Mouse (Mus musculus) CH12.LX (cell line): Measurements from ENCODE around the gene Ndufa5. TPM values are rescaled to one million over a fixed set of nuclear protein-coding genes. Genes with fewer than 3 reads are reported as not detected.

ENCODE experiments used
- DNase-seq: peaks from one replicate; pipeline ENCODE4 v3.0.0-alpha.2; 2013; ENCODE audit errors: extremely low read depth
- H3K27ac ChIP-seq: 2 replicates; pipeline ENCODE4 v1.5.1; 2012; ENCODE audit warnings: low read depth, mild to moderate bottlenecking, control low read depth, moderate library complexity; ENCODE audit not compliant: insufficient read depth
- H3K27me3 ChIP-seq: replicated peaks from 2 replicates; pipeline ENCODE3; 2012; ENCODE audit warnings: inconsistent platforms
- H3K36me3 ChIP-seq, 2 experiments: replicated peaks in 1 of 2; 2 replicates each; pipeline versions ENCODE3 to v1.6.1; 2012; ENCODE audit warnings: inconsistent platforms in 1 of 2, low read length in 1 of 2, mild to moderate bottlenecking in 1 of 2, mixed read lengths in 1 of 2, moderate library complexity in 1 of 2; ENCODE audit not compliant: control insufficient read depth in 1 of 2, insufficient read depth in 1 of 2
- H3K4me1 ChIP-seq, 2 experiments: 2 replicates each; pipeline ENCODE4 v1.6.1; 2012; ENCODE audit warnings: inconsistent platforms in 1 of 2, moderate library complexity in 1 of 2; ENCODE audit not compliant: insufficient read depth in 2 of 2, control insufficient read depth in 1 of 2
- H3K4me2 ChIP-seq: 2 replicates; pipeline ENCODE4 v1.6.1; 2012; ENCODE audit warnings: low read depth, mild to moderate bottlenecking, control low read depth; ENCODE audit not compliant: poor library complexity, insufficient read depth, severe bottlenecking
- H3K4me3 ChIP-seq, 3 experiments: fragments of 150-350 bp in 1 of 3; sonication (generic) in 1 of 3; replicated peaks in 1 of 3; 2 replicates each; pipeline versions ENCODE3 to v1.5.1; 2011 to 2012; ENCODE audit warnings: low read depth in 2 of 3, low read length in 2 of 3, mild to moderate bottlenecking in 2 of 3, moderate library complexity in 2 of 3, control low read depth in 1 of 3, improper control_type of control experiment in 1 of 3, inconsistent platforms in 1 of 3, mixed read lengths in 1 of 3; ENCODE audit not compliant: poor library complexity in 1 of 3
- H3K79me2 ChIP-seq: replicated peaks from 2 replicates; pipeline ENCODE4 v1.6.1; 2012; ENCODE audit warnings: mild to moderate bottlenecking, moderate library complexity; ENCODE audit not compliant: control insufficient read depth, poor library complexity, insufficient read depth, severe bottlenecking; ENCODE audit errors: extremely low read depth
- H3K9ac ChIP-seq: 2 replicates; pipeline ENCODE4 v1.6.1; 2012; ENCODE audit warnings: low read depth, mild to moderate bottlenecking, control low read depth, moderate library complexity; ENCODE audit not compliant: insufficient read depth
- H3K9me3 ChIP-seq: replicated peaks from 2 replicates; pipeline ENCODE3; 2012; ENCODE audit warnings: low read length, inconsistent platforms, mixed read lengths
- CHD1 ChIP-seq: IDR thresholded peaks from 2 replicates; pipeline ENCODE4 v1.6.1; 2012; ENCODE audit warnings: low read depth, low read length, improper control_type of control experiment, inconsistent platforms
- CTCF ChIP-seq, 2 experiments: IDR thresholded peaks in 1 of 2; conservative IDR thresholded peaks in 1 of 2; 2 replicates each; pipeline ENCODE4 v1.5.1; 2011 to 2012; ENCODE audit warnings: low read depth in 2 of 2, low read length in 2 of 2, improper control_type of control experiment in 1 of 2, inconsistent platforms in 1 of 2, mild to moderate bottlenecking in 1 of 2, moderate library complexity in 1 of 2
- E2F4 ChIP-seq: IDR thresholded peaks from 2 replicates; pipeline ENCODE4 v1.6.1; 2011; ENCODE audit warnings: low read depth, low read length, improper control_type of control experiment; ENCODE audit not compliant: insufficient replicate concordance
- ELF1 ChIP-seq: IDR thresholded peaks from 2 replicates; pipeline ENCODE4 v1.6.1; 2014; ENCODE audit warnings: low read depth, mild to moderate bottlenecking, inconsistent platforms, low read length, improper control_type of control experiment
- EP300 ChIP-seq: IDR thresholded peaks from 2 replicates; pipeline ENCODE4 v1.6.1; 2011; ENCODE audit warnings: low read length, improper control_type of control experiment
- ETS1 ChIP-seq: conservative IDR thresholded peaks from 2 replicates; pipeline ENCODE4 v1.6.1; 2012; ENCODE audit warnings: low read depth, mild to moderate bottlenecking, inconsistent platforms, low read length, improper control_type of control experiment, moderate library complexity
- HCFC1 ChIP-seq: IDR thresholded peaks from 2 replicates; pipeline ENCODE4 v1.6.1; 2012; ENCODE audit warnings: low read depth, mild to moderate bottlenecking, inconsistent platforms, low read length, improper control_type of control experiment
- JUN ChIP-seq: IDR thresholded peaks from 2 replicates; pipeline ENCODE4 v1.6.1; 2011; ENCODE audit warnings: low read depth, mild to moderate bottlenecking, low read length, improper control_type of control experiment, moderate library complexity; ENCODE audit not compliant: insufficient read depth
- JUND ChIP-seq: conservative IDR thresholded peaks from 2 replicates; pipeline ENCODE4 v1.6.1; 2011; ENCODE audit warnings: low read depth, low read length, improper control_type of control experiment
- KAT2A ChIP-seq: IDR thresholded peaks from 2 replicates; pipeline ENCODE4 v1.6.1; 2012; ENCODE audit warnings: low read length, improper control_type of control experiment, inconsistent platforms; ENCODE audit not compliant: insufficient replicate concordance
- MAFK ChIP-seq: IDR thresholded peaks from 2 replicates; pipeline ENCODE4 v1.6.1; 2011; ENCODE audit warnings: low read length, improper control_type of control experiment; ENCODE audit not compliant: insufficient replicate concordance
- MXI1 ChIP-seq: IDR thresholded peaks from 2 replicates; pipeline ENCODE4 v1.6.1; 2011; ENCODE audit warnings: mild to moderate bottlenecking, low read depth, low read length, improper control_type of control experiment
- MYC ChIP-seq: IDR thresholded peaks from 2 replicates; pipeline ENCODE4 v1.6.1; 2011; ENCODE audit warnings: low read depth, mild to moderate bottlenecking, improper control_type of control experiment, low read length
- PAX5 ChIP-seq: IDR thresholded peaks from 2 replicates; pipeline ENCODE4 v1.6.1; 2012; ENCODE audit warnings: low read length, inconsistent platforms, mixed read lengths
- POLR2AphosphoS2 ChIP-seq: IDR thresholded peaks from 2 replicates; pipeline ENCODE4 v1.6.1; 2011; ENCODE audit warnings: low read depth, low read length, improper control_type of control experiment
- RAD21 ChIP-seq: IDR thresholded peaks from 2 replicates; pipeline ENCODE4 v1.6.1; 2011; ENCODE audit warnings: low read depth, mild to moderate bottlenecking, low read length, improper control_type of control experiment, moderate library complexity
- RCOR1 ChIP-seq: conservative IDR thresholded peaks from 2 replicates; pipeline ENCODE4 v1.6.1; 2012; ENCODE audit warnings: low read depth, mild to moderate bottlenecking, inconsistent platforms, low read length, improper control_type of control experiment
- SIN3A ChIP-seq: IDR thresholded peaks from 2 replicates; pipeline ENCODE4 v1.6.1; 2012; ENCODE audit warnings: low read length, improper control_type of control experiment, inconsistent platforms
- SMC3 ChIP-seq: IDR thresholded peaks from 2 replicates; pipeline ENCODE4 v1.6.1; 2011; ENCODE audit warnings: low read depth, low read length, improper control_type of control experiment
- TCF12 ChIP-seq: IDR thresholded peaks from 2 replicates; pipeline ENCODE4 v1.6.1; 2014; ENCODE audit warnings: low read depth, mild to moderate bottlenecking, inconsistent platforms, low read length, improper control_type of control experiment
- UBTF ChIP-seq: IDR thresholded peaks from 2 replicates; pipeline ENCODE4 v1.6.1; 2012; ENCODE audit warnings: low read depth, mild to moderate bottlenecking, inconsistent platforms, low read length, improper control_type of control experiment, moderate library complexity
- ZC3H11A ChIP-seq: IDR thresholded peaks from 2 replicates; pipeline ENCODE4 v1.6.1; 2012; ENCODE audit warnings: low read depth, mild to moderate bottlenecking, inconsistent platforms, low read length, improper control_type of control experiment
- ZNF384 ChIP-seq: IDR thresholded peaks from 2 replicates; pipeline ENCODE4 v1.6.1; 2012; ENCODE audit warnings: low read depth, low read length, improper control_type of control experiment, inconsistent platforms
- dilution Hi-C: fragments of 300-500 bp; cut with MboI; formaldehyde crosslinking; loops from 2 replicates; pipeline ENCODE4 v1.14.3; 2020; ENCODE audit warnings: low sequenced_read_pairs; ENCODE audit not compliant: extremely low pct_unique_long_range_greater_than_20kb, extremely low pct_ligation_motif_present
- in situ Hi-C: fragments of 300-500 bp; cut with MboI; formaldehyde crosslinking; loops from 3 replicates; pipeline ENCODE4 v1.14.3; 2019; ENCODE audit warnings: low sequenced_read_pairs, low pct_ligation_motif_present, low pct_unique_long_range_greater_than_20kb, mixed read lengths
- polyA plus RNA-seq: library from polyadenylated mRNA; unstranded; fragments of >175 nt; gene quantifications from 2 replicates; pipeline ENCODE4 v1.2.1, GENCODE M21; 2012; ENCODE audit warnings: low read depth; ENCODE audit not compliant: insufficient read length
- total RNA-seq, 2 experiments: library from RNA; depleted of rRNA; stranded (reverse); fragments of 300-350 nt in 1 of 2; fragments of >200 nt in 1 of 2; gene quantifications; 2 replicates each; pipeline ENCODE4 v1.2.3; 2012 to 2014

Ndufa5 gene
- total and polyA plus RNA-seq, 3 experiments = 67.2 to 372 (median 162) TPM

DNA sequence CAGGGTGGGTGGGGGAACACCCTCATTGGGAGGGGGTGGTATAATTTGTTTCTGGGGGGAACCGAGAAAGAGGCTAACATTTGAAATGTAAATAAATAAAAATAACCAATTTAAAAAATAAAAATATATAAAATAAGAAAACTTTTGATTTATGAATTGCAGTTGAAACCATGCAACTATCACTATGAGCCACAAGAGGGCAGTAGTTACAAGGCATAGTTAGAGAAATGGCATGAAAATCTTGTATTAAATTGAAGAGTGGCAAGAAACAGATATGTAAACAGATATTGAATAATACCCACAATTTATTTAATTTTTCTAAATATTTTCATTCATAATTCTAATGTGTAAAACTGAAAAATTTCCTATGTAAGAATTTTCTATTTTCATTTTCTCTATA lies 37.5 kb downstream of the Ndufa5 start:
- H3K79me2 ChIP-seq = no peaks in the 10 kb centered on the region
- no peak overlapping the region for H3K27ac ChIP-seq
- H3K9me3 ChIP-seq = no peaks in the 10 kb centered on the region
- TF ChIP-seq TCF12 (no peak), CTCF (conservative IDR thresholded peaks at IDR 0.05 in 1 of 2, IDR thresholded peaks at IDR 0.05 in 1 of 2; ENCODE audit: low read depth in 2 of 2, low read length in 2 of 2) (peak in 1 of 2 experiments; percentile 78; a peak in 3 of 4 replicates), SMC3 (peak; percentile 56), MYC (0 out of 2 replicates have a peak, but pooled peaks have one; percentile 16), RAD21 (peak; percentile 80), ETS1 (no peak), ZC3H11A (peak; percentile 16; the same call in 1 of the 2 replicates)
- no peak overlapping the region for H3K4me2 ChIP-seq
- H3K9ac ChIP-seq = no peak overlapping the region
- no peaks in the 10 kb centered on the region for H3K27me3 ChIP-seq
- DNase-seq = peak; percentile 11
- peaks cover 0 to 14% of the 10 kb centered on the region in 2 experiments; a peak in 2 of 4 replicates for H3K4me1 ChIP-seq
- in situ Hi-C loops (no loop called here), dilution Hi-C loops (no loop called here)
- no peak overlapping the region for H3K4me3 ChIP-seq
- H3K36me3 ChIP-seq = no peaks in the 10 kb centered on the region

- in situ Hi-C loops = no loop called here
These were observed 41.3 kb downstream of the Ndufa5 start for GRCm38 (mm10) chr6:24486530-24486929.

DNA sequence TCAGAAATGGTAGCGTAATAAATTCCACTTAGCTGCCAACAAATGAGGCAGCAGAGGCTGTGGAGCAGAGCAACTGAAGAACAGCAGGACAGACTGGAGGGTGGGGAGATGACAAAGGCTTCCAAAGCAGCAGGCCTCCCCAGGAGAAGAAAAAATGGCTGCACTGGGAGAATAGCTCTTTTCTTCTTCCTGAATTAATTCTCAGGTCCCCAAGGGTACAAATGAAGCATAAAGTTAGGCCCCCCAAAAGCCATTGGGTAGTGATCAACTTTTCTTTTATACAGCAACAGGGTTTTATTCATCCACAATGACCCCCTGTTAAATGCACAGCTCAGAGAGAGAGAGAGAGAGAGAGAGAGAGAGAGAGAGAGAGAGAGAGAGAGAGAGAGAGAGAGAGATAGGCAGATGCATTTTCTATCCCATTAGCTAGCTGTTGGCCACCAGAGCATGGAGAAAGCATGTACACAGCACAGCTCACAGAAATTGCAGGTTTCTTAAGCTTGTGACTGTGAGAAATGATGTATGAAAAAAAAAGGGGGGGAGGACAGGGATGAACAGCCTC lies 57.2 kb downstream of the Ndufa5 start:
- Histone ChIP-seq H3K27ac (no peak overlapping the region), H3K4me3 (no peak overlapping the region), H3K27me3 (no peaks in the 10 kb centered on the region), H3K4me2 (no peak overlapping the region), H3K79me2 (no peaks in the 10 kb centered on the region), H3K9me3 (no peaks in the 10 kb centered on the region), H3K9ac (no peak overlapping the region), H3K36me3 (no peaks in the 10 kb centered on the region), H3K4me1 (peaks cover 0 to 3% of the 10 kb centered on the region in 2 experiments; a peak in 1 of 4 replicates)
- dilution Hi-C loops = no loop called here
- no peak for DNase-seq
- in situ Hi-C loops = no loop called here
- TF ChIP-seq MYC (no peak), POLR2AphosphoS2 (no peak), HCFC1 (no peak), ZNF384 (no peak), ELF1 (no peak), MAFK (no peak), UBTF (no peak), PAX5 (no peak), E2F4 (no peak), MXI1 (no peak), SIN3A (no peak), CHD1 (no peak), KAT2A (no peak)

More at GRCm38 (mm10) chr6:24486530-24486929, 41.3 kb downstream of the Ndufa5 start:
- dilution Hi-C loops = no loop called here
- no peaks in the 10 kb centered on the region for H3K27me3 ChIP-seq
- TF ChIP-seq ETS1 = 0 out of 2 replicates have a peak, but pooled peaks have one; percentile 35
- no peak for TF ChIP-seq CHD1
- no peak for TF ChIP-seq CTCF (conservative IDR thresholded peaks at IDR 0.05 in 1 of 2, IDR thresholded peaks at IDR 0.05 in 1 of 2; ENCODE audit: low read depth in 2 of 2, low read length in 2 of 2)
- TF ChIP-seq ZNF384 = peak; percentile 97
- TF ChIP-seq JUND = peak; percentile 84
- TF ChIP-seq EP300 = peak; percentile 81
- peak; percentile 84 for TF ChIP-seq JUN
- TF ChIP-seq RCOR1 = no peak
- TF ChIP-seq, all 38 proteins: peak for 5
- no peak overlapping the region for H3K9ac ChIP-seq
- peaks cover 0 to 14% of the 10 kb centered on the region in 2 experiments; a peak in 2 of 4 replicates for H3K4me1 ChIP-seq
- H3K4me3 ChIP-seq = peak overlapping the region in 1 of 3 experiments; percentile 6
- H3K79me2 ChIP-seq = no peaks in the 10 kb centered on the region
- H3K9me3 ChIP-seq = no peaks in the 10 kb centered on the region
- H3K27ac ChIP-seq = no peak overlapping the region
- no peaks in the 10 kb centered on the region for H3K36me3 ChIP-seq
- peak; percentile 70 for DNase-seq
- peak overlapping the region; percentile 24; the same call in 1 of the 2 replicates for H3K4me2 ChIP-seq
